Mouse (Mus musculus) gastrocnemius, adult 2 months (tissue): ENCODE data around the gene Gstp2. TPM values are rescaled to one million over a fixed set of nuclear protein-coding genes. Genes with fewer than 3 reads are reported as not detected.
"Not testable (repeated sequence)": the region's sequence is repeated elsewhere in the genome, so short reads cannot be mapped to it uniquely, and the experiment has no call there.

Experiments
- DNase-seq: peaks from one replicate; pipeline ENCODE4 v3.0.0; 2022
- H3K27ac ChIP-seq: fragments of 200-600 bp; 2 replicates; pipeline ENCODE4 v1.8.1; 2022; ENCODE audit warnings: mild to moderate bottlenecking
- H3K4me3 ChIP-seq: fragments of 200-600 bp; 2 replicates; pipeline ENCODE4 v1.8.1; 2022; ENCODE audit warnings: mild to moderate bottlenecking, moderate library complexity
- CTCF ChIP-seq: fragments of 200-600 bp; IDR thresholded peaks from 2 replicates; pipeline ENCODE4 v1.8.1; 2022; ENCODE audit warnings: antibody characterized with exemption, mild to moderate bottlenecking, moderate library complexity
- intact Hi-C: fragments of 180-260 bp; cut with DNase I; formaldehyde crosslinking; loops from one replicate; pipeline ENCODE4 v1.15.1; 2025
- total RNA-seq, 2 experiments: library from RNA; stranded (reverse); gene quantifications; 2 replicates each; pipeline ENCODE4 v1.2.3; 2021

Gene Gstp2
- total RNA-seq, 2 experiments from 2014 or later, result 169 to 183 TPM

DNA sequence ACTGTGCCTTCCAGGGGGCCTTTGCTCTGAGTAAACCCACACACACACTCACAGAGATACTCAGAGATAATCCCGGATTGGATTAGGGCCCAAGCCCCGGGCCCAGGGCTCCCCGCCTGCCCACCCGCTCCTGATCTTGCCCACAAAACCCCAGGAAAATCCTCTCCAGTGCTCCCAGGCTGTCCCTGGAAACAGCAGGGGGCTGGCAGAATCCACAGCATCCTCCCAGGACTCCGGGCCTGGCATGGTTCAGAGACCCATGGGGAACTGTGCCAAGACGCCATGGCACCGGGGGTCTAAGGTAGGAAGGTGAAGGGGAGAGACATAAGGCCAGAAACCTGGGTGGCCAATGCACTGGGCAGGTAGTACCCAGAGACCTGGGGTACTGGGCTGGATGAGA lies 37.5 kb upstream of the Gstp2 start:
- Histone ChIP-seq H3K27ac (no peak overlapping the region), H3K4me3 (no peak overlapping the region)
- intact Hi-C loops, result no loop called here
- TF ChIP-seq CTCF, result no peak
- DNase-seq, result no peak

GRCm38 (mm10) chr19:4082219-4082965 lies 36.6 kb upstream of the Gstp2 start:
- no peak overlapping the region for H3K27ac ChIP-seq
- H3K4me3 ChIP-seq, result no peak overlapping the region
- intact Hi-C loops, result no loop called here
- no peak for DNase-seq
- TF ChIP-seq CTCF, result no peak

GRCm38 (mm10) chr19:4081394-4081793 lies 35.6 kb upstream of the Gstp2 start, which contains the start of gene Cabp2:
Gene Cabp2, plus strand, starts transcription at chr19:4081578.
- TF ChIP-seq CTCF, result no peak
- intact Hi-C loops, result no loop called here
- H3K4me3 ChIP-seq, result no peak within 1 kb of the TSS
- H3K27ac ChIP-seq, result no peak within 1 kb of the TSS
- no peak for DNase-seq

- no peak overlapping the region for H3K4me3 ChIP-seq
- peak; percentile 9; the same call in 1 of the 2 replicates for TF ChIP-seq CTCF
- DNase-seq, result no peak
- intact Hi-C loops, result no loop called here
- H3K27ac ChIP-seq, result no peak overlapping the region
Measured at GRCm38 (mm10) chr19:4080511-4081009, 34.7 kb upstream of the Gstp2 start.

GRCm38 (mm10) chr19:4079594-4079993 lies 33.8 kb upstream of the Gstp2 start:
- no peak overlapping the region for H3K27ac ChIP-seq
- no peak for TF ChIP-seq CTCF
- DNase-seq, result no peak
- intact Hi-C loops, result no loop called here
- no peak overlapping the region for H3K4me3 ChIP-seq

DNA sequence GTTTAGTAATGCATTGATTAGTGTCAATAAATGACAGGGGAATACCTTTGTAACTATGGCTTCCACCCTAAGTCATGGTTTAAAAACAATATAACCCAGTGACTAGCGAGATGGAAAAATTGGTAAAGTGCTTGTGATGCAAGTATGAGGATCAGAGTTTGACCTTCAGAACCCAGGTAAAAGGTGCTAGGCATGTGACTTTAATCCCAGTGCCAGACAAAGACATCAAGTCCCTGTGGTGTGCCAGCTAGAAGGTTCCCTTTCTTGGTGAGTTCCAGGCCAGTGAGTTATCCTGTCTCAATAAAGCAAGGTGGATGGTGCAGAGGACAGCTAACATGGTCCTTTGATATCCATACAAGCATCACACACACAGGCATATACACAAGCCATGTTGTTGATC lies 29.7 kb upstream of the Gstp2 start:
- DNase-seq, result no peak
- intact Hi-C loops, result no loop called here
- Histone ChIP-seq H3K27ac (no peak overlapping the region), H3K4me3 (no peak overlapping the region)
- TF ChIP-seq CTCF, result no peak

DNA sequence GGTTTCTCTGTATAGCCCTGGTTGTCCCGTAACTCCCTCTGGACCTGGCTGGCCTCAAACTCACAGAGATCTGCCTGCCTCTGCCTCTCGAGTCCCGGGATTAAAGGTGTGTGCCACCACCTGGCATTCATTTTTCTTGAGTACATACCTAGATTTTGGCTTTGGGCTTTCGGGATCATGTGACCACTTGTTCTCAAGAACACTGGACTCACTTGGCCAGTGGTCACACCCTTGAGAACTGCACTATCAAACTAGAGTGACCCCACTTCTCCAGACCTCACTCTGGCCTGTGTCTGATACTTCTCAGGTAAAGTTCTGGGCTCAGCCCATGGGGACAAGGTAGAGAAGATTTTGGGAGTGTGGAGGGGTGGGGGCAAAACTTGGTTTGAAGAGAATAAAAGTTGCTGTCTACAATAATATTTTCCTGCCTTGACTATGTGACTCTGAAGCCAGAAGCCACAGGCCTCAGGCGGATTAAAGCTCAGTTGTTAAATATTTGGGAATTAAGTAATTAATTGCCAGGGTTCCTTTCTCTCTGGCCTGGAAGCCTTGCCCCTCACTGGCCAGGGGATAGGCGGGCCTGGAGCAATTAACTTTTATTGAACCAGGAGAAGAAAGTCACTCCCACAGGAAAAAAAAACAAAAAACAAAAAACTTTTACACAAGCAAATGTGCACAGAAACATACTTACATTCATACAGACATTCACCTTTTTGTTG lies 27.0 kb upstream of the Gstp2 start:
- Histone ChIP-seq H3K4me3 (no peak overlapping the region), H3K27ac (no peak overlapping the region)
- intact Hi-C loops, result no loop called here
- no peak for DNase-seq
- no peak for TF ChIP-seq CTCF

DNA sequence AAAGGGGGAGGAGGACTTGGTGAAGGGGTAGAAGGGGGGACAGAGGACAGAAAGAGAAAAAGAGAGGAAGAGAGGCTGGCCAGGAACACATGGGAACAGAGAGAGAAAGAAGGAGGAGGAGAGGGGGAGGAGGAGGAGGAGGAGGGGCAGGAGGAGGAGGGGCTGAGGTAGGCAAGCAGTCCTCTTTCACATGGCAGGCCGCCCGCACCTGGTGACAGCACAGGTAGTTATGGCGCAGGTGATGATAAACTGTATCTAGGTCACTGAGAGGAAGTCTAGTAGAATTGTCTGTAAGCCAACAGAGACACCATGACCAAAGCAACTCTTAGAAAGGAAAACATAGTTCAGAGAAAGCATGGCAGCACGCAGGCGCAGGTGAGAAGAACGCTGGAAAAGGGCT lies 25.6 kb upstream of the Gstp2 start:
- Histone ChIP-seq H3K4me3 (no peak overlapping the region), H3K27ac (no peak overlapping the region)
- intact Hi-C loops, result no loop called here
- TF ChIP-seq CTCF, result no peak
- DNase-seq, result no peak

- Histone ChIP-seq H3K4me3 (no peak overlapping the region), H3K27ac (no peak overlapping the region)
- DNase-seq, result no peak
- intact Hi-C loops, result no loop called here
- no peak for TF ChIP-seq CTCF
Measured at GRCm38 (mm10) chr19:4070756-4071155, 24.9 kb upstream of the Gstp2 start.

DNA sequence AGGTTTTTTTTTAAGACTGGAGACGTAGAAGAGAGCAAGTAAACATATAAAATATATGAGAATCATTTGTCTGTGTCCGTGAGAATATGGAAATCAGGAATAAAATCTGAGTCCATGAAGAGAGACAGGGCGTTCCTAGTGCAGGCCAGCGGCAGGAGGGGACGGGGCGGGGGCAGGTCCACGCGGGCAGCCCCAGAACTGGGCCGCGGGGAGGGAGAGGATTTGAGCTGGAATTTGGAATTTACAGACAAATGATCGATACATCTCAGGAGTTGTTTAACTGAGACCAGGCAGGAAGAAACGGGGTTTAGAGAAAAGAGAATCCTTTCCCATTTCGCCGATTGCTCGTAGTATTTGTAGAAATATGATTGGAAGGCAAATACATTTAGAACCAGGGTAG lies 24.5 kb upstream of the Gstp2 start:
- no peak for TF ChIP-seq CTCF
- intact Hi-C loops, result no loop called here
- no peak overlapping the region for H3K4me3 ChIP-seq
- H3K27ac ChIP-seq, result no peak overlapping the region
- DNase-seq, result no peak

GRCm38 (mm10) chr19:4068717-4069410 lies 23.0 kb upstream of the Gstp2 start:
- TF ChIP-seq CTCF, result no peak
- DNase-seq, result no peak
- intact Hi-C loops, result no loop called here
- Histone ChIP-seq H3K4me3 (no peak overlapping the region), H3K27ac (no peak overlapping the region)

- H3K4me3 ChIP-seq, DNase-seq, H3K27ac ChIP-seq, intact Hi-C loops: not testable (repeated sequence)
Measured at GRCm38 (mm10) chr19:4068242-4068641, 22.4 kb upstream of the Gstp2 start.

DNA sequence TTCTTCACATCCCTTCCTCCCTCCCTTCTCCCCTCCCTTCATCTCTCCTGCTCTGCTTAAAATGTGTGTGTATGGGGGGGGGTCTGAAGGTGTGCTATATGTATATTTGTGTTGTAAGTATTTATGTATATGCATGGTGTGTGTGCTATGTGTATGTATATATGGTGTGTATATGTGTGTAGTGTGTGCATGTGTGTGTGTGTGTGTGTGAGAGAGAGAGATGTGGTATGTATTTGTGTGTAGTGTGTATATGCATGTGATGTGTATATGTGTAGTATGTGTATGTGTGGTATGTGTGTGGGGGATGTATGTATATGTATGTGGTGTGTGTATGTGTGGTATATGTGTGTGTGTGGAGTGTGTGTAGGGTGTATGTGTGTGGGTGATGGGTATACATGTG lies 21.1 kb upstream of the Gstp2 start:
- TF ChIP-seq CTCF, result no peak
- DNase-seq, result no peak
- H3K27ac ChIP-seq, result no peak overlapping the region
- H3K4me3 ChIP-seq, result no peak overlapping the region
- intact Hi-C loops, result no loop called here
